Mouse (Mus musculus) ES-E14 (cell line): ENCODE data around the gene Lrmda. TPM values are rescaled to one million over a fixed set of nuclear protein-coding genes. Genes with fewer than 3 reads are reported as not detected.

Experiments used
- DNase-seq: peaks from one replicate; pipeline ENCODE4 v3.0.0-alpha.2; 2013; ENCODE audit warnings: low read depth, low spot score
- H3K27ac ChIP-seq: 2 replicates; pipeline ENCODE4 v1.5.1; 2012; ENCODE audit warnings: low read depth, mild to moderate bottlenecking, low read length, moderate library complexity, mixed read lengths; ENCODE audit not compliant: poor library complexity, insufficient read depth, severe bottlenecking
- H3K36me3 ChIP-seq: 2 replicates; pipeline ENCODE4 v1.6.1; 2012; ENCODE audit warnings: mild to moderate bottlenecking, low read length, moderate library complexity, mixed read lengths; ENCODE audit not compliant: control insufficient read depth, poor library complexity, insufficient read depth, severe bottlenecking
- H3K4me1 ChIP-seq, 2 experiments: fragments of 150-350 bp in 1 of 2; sonication (generic) in 1 of 2; 2 replicates each; pipeline ENCODE4 v1.6.1; 2012; ENCODE audit warnings: low read length in 2 of 2, mild to moderate bottlenecking in 1 of 2, mixed read lengths in 1 of 2; ENCODE audit not compliant: control insufficient read depth in 2 of 2, insufficient read depth in 2 of 2, poor library complexity in 1 of 2
- H3K4me3 ChIP-seq, 2 experiments: fragments of 150-350 bp in 1 of 2; sonication (generic) in 1 of 2; 2 replicates each; pipeline ENCODE4 v1.5.1; 2012; ENCODE audit warnings: low read length in 2 of 2, low read depth in 1 of 2, mild to moderate bottlenecking in 1 of 2, mixed read lengths in 1 of 2; ENCODE audit not compliant: insufficient read depth in 1 of 2, poor library complexity in 1 of 2, severe bottlenecking in 1 of 2
- H3K9ac ChIP-seq: 2 replicates; pipeline ENCODE4 v1.6.1; 2012; ENCODE audit warnings: low read depth, mild to moderate bottlenecking, low read length, mixed read lengths; ENCODE audit not compliant: poor library complexity, insufficient read depth, severe bottlenecking
- H3K9me3 ChIP-seq: fragments of 150-350 bp; sonication (generic); 2 replicates; pipeline ENCODE4 v1.6.1; 2012; ENCODE audit warnings: low read depth, mild to moderate bottlenecking, low read length; ENCODE audit not compliant: control insufficient read depth, insufficient read depth
- CHD2 ChIP-seq: IDR thresholded peaks from 2 replicates; pipeline ENCODE4 v1.6.1; 2014; ENCODE audit warnings: mild to moderate bottlenecking, low read depth, low read length, inconsistent platforms
- HCFC1 ChIP-seq: IDR thresholded peaks from 2 replicates; pipeline ENCODE4 v1.6.1; 2012; ENCODE audit warnings: low read length, inconsistent platforms, borderline replicate concordance; ENCODE audit not compliant: insufficient read depth
- MAFK ChIP-seq: IDR thresholded peaks from 2 replicates; pipeline ENCODE4 v1.6.1; 2014; ENCODE audit warnings: mild to moderate bottlenecking, low read depth, low read length, inconsistent platforms; ENCODE audit not compliant: insufficient read depth
- ZC3H11A ChIP-seq: IDR thresholded peaks from 2 replicates; pipeline ENCODE4 v1.6.1; 2012; ENCODE audit warnings: low read depth, mild to moderate bottlenecking, inconsistent platforms, low read length, borderline replicate concordance
- ZNF384 ChIP-seq: IDR thresholded peaks from 2 replicates; pipeline ENCODE4 v1.6.1; 2012; ENCODE audit warnings: low read depth, low read length, inconsistent platforms
- in situ Hi-C, 2 experiments: fragments of 600-800 bp; cut with MboI; formaldehyde crosslinking; loops; one replicate each; pipeline ENCODE4 v1.15.1; 2025; ENCODE audit warnings: low sequenced_read_pairs in 2 of 2, inconsistent platforms in 1 of 2; ENCODE audit not compliant: unreplicated experiment in 2 of 2
- total RNA-seq: library from RNA; depleted of rRNA; stranded (reverse); fragments of 300-350 nt; gene quantifications from 2 replicates; pipeline ENCODE4 v1.2.3, GENCODE M21; 2012

The Lrmda gene
- total RNA-seq, 1 experiment: 0.22 TPM

GRCm38 (mm10) chr14:22255458-22255857 is 235.9 kb downstream of the Lrmda start:
- Histone ChIP-seq H3K36me3 (no peaks in the 10 kb centered on the region), H3K4me3 (no peak overlapping the region), H3K9ac (no peak overlapping the region), H3K27ac (no peak overlapping the region), H3K9me3 (no peaks in the 10 kb centered on the region), H3K4me1 (no peaks in the 10 kb centered on the region)
- no peak for DNase-seq
- in situ Hi-C loops: no loop called here
- TF ChIP-seq CHD2 (no peak), MAFK (no peak), ZNF384 (no peak), ZC3H11A (no peak), HCFC1 (no peak)

GRCm38 (mm10) chr14:22256274-22256673 is 236.8 kb downstream of the Lrmda start:
- DNase-seq: no peak
- no peaks in the 10 kb centered on the region for H3K4me1 ChIP-seq
- H3K9me3 ChIP-seq: no peaks in the 10 kb centered on the region
- no peak overlapping the region for H3K4me3 ChIP-seq
- TF ChIP-seq CHD2 (no peak), HCFC1 (no peak), ZC3H11A (no peak), ZNF384 (no peak), MAFK (no peak)
- H3K9ac ChIP-seq: no peak overlapping the region
- in situ Hi-C loops: no loop called here
- no peak overlapping the region for H3K27ac ChIP-seq
- H3K36me3 ChIP-seq: no peaks in the 10 kb centered on the region

- Histone ChIP-seq H3K9me3 (no peaks in the 10 kb centered on the region), H3K4me1 (no peaks in the 10 kb centered on the region), H3K9ac (no peak overlapping the region), H3K36me3 (no peaks in the 10 kb centered on the region), H3K27ac (no peak overlapping the region), H3K4me3 (no peak overlapping the region)
- TF ChIP-seq CHD2 (no peak), HCFC1 (no peak), ZC3H11A (no peak), ZNF384 (no peak), MAFK (no peak)
- DNase-seq: no peak
- in situ Hi-C loops: no loop called here
Measured at GRCm38 (mm10) chr14:22259376-22260032, 240.0 kb downstream of the Lrmda start.

GRCm38 (mm10) chr14:22260033-22260419 is 240.5 kb downstream of the Lrmda start:
- TF ChIP-seq CHD2: no peak

GRCm38 (mm10) chr14:22265229-22265905 is 245.9 kb downstream of the Lrmda start:
- H3K9ac ChIP-seq: no peak overlapping the region
- H3K27ac ChIP-seq: no peak overlapping the region
- in situ Hi-C loops: no loop called here
- H3K36me3 ChIP-seq: no peaks in the 10 kb centered on the region
- no peak for TF ChIP-seq HCFC1
- no peaks in the 10 kb centered on the region for H3K4me1 ChIP-seq
- no peak for DNase-seq
- H3K9me3 ChIP-seq: no peaks in the 10 kb centered on the region
- no peak overlapping the region for H3K4me3 ChIP-seq

More at GRCm38 (mm10) chr14:22260033-22260419, 240.5 kb downstream of the Lrmda start:
- H3K4me3 ChIP-seq: no peak overlapping the region
- no peaks in the 10 kb centered on the region for H3K9me3 ChIP-seq
- H3K9ac ChIP-seq: no peak overlapping the region
- no peak overlapping the region for H3K27ac ChIP-seq
- in situ Hi-C loops: no loop called here
- H3K36me3 ChIP-seq: no peaks in the 10 kb centered on the region
- no peaks in the 10 kb centered on the region for H3K4me1 ChIP-seq
- no peak for DNase-seq
